Mouse (Mus musculus): ENCODE measurements around the gene Dmwd. TPM values are rescaled to one million over a fixed set of nuclear protein-coding genes. Genes with fewer than 3 reads are reported as not detected.
A peak's percentile ranks its signal among the peaks of the same experiment; 100 is the strongest.
"Not testable (repeated sequence)": the region's sequence is repeated elsewhere in the genome, so short reads cannot be mapped to it uniquely, and the experiment has no call there.

The Dmwd gene
- polyA plus RNA-seq, 1 experiment from 2014 or later: 18.0 TPM

DNA sequence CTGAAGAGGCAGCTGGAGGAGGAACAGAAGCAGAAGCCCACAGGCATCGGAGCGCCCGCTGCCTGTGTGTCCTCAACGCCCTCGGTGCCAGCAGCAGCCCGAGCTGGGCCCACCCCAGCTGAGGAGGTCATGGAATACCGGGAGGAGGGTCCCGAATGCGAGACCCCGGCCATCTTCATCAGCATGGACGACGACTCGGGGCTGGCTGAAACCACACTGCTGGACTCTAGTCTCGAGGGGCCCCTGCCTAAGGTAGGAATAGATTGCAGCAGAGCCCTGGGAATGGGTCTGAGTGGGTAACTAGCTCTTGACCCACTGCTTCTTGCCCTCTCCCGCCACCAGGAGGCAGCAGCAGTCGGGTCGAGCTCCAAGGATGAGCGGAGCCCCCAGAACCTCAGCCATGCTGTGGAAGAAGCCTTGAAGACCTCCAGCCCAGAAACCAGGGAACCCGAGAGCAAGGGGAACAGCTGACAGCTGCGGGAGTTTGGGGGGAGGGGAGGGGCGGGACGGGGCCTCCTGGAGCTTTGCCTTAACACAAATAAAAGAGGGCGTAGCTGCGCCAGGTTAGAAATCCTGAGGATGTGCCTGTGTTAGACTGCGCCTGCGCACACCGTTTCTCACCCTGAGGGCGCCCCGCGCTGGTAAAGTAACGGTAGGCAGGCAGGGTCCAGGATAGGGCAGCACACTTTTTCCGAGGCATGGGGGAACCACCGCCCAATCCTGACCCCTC, 21.8 kb upstream of the Dmwd start, which contains the start of gene Rsph6a:
Rsph6a (plus strand) TSS at position 644 of the 730 bp plus-strand sequence.
- Histone ChIP-seq H3K4me3 (peak within 1 kb of the TSS; percentile 22), H3K36me3 (peaks cover 49% of the 10 kb centered on the region)
- WGBS: 30% methylated on average over 33 of the region's 33 CpGs

DNA sequence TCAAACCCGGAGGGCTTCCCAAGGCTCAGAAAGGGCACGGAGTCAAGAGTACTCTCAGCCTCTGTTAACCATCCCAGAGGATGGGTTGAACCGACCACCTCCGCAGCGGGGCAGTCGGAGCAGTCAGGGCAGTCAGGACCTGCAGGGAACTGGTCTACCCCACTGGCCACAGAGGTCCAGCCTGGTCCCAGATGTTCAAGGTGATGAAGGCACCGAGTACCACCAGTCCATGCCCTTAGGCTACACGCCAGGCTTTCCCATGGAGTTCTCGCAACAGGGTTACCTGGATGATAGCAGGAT, 21.3 kb upstream of the Dmwd start:
- 68% methylated on average over 9 of the region's 9 CpGs for WGBS
- Histone ChIP-seq H3K4me3 (peak overlapping the region; percentile 22), H3K4me1 (peaks cover 12% of the 10 kb centered on the region), H3K9me3 (0 out of 2 replicates have a peak, but pooled peaks cover 3% of the 10 kb centered on the region), H3K27ac (peak overlapping the region; percentile 59; the same call in 1 of the 2 replicates), H3K27me3 (ENCODE audit: insufficient read depth, poor library complexity, severe bottlenecking) (no peaks in the 10 kb centered on the region), H3K36me3 (peaks cover 44% of the 10 kb centered on the region)
- DNase-seq (ENCODE audit: low spot score): no peak

More for the DNA sequence above, 21.8 kb upstream of the Dmwd start, which contains the start of gene Rsph6a:
- Histone ChIP-seq H3K27ac (peak within 1 kb of the TSS; percentile 59), H3K27me3 (ENCODE audit: insufficient read depth, poor library complexity, severe bottlenecking) (no peaks in the 10 kb centered on the region), H3K4me1 (peaks cover 12% of the 10 kb centered on the region), H3K9me3 (0 out of 2 replicates have a peak, but pooled peaks cover 3% of the 10 kb centered on the region)
- DNase-seq (ENCODE audit: low spot score): peak; percentile 83

DNA sequence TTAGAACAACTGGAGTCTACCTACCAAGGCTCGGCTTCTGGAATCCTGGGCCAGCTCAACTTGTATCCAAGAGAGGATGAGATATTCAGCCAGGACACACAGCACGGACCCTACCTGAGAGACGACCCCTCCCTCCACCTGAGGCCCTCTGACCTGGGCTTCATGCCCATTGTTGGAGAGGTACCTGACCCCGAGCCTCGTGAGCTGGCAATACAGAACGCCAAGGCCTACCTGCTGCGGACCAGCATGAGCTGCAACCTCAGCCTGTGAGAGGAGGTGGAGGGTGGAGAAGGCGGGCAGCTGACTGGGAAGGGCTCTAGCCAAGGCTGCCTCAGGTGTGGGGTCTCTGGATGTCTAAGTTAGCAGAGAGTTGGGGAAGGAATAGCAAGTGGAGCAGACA, 20.9 kb upstream of the Dmwd start:
- Histone ChIP-seq H3K4me1 (peaks cover 12% of the 10 kb centered on the region), H3K36me3 (peaks cover 40% of the 10 kb centered on the region), H3K27ac (no peak overlapping the region), H3K9me3 (0 out of 2 replicates have a peak, but pooled peaks cover 3% of the 10 kb centered on the region), H3K27me3 (ENCODE audit: insufficient read depth, poor library complexity, severe bottlenecking) (no peaks in the 10 kb centered on the region), H3K4me3 (no peak overlapping the region)
- 89% methylated on average over 8 of the region's 8 CpGs for WGBS
- no peak for DNase-seq (ENCODE audit: low spot score)

DNA sequence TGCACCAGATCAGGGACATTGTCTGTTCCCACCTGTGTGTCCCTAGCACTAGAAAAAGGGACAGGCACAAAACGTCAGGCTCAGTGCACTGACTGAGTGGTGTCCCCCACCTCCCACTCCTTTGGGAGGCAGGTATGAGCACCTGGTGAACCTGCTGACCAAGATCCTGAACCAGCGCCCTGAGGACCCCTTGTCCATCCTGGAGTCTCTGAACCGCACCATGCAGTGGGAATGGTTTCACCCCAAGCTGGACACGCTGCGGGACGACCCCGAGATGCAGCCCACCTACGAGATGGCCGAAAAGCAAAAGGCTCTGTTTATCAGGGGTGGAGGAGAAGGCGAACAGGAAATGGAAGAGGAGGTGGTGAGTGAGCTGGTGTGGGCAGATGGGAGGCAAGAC, 18.6 kb upstream of the Dmwd start:
- Histone ChIP-seq H3K36me3 (peaks cover 17% of the 10 kb centered on the region), H3K4me1 (peaks cover 12% of the 10 kb centered on the region), H3K27ac (no peak overlapping the region), H3K27me3 (ENCODE audit: insufficient read depth, poor library complexity, severe bottlenecking) (no peaks in the 10 kb centered on the region; the same call in 1 of the 2 replicates), H3K4me3 (no peak overlapping the region), H3K9me3 (0 out of 2 replicates have a peak, but pooled peaks cover 3% of the 10 kb centered on the region)
- DNase-seq (ENCODE audit: low spot score): no peak
- 83% methylated on average over 10 of the region's 10 CpGs for WGBS

DNA sequence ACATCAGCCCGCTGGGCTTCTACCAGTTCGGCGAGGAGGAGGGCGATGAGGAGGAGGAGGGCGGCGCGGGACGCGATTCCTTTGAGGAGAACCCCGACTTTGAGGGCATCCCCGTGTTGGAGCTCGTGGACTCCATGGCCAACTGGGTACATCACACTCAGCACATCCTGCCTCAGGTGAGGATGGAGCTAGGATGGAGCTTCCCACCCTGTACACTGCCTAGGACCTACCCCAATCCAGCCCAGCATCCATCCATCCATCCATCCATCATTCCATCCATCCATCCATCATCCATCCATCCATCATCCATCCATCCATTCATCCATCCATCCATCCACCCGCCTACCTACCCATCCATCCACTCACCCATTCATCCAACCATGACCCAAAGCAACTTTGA, 10.1 kb upstream of the Dmwd start:
- no peaks in the 10 kb centered on the region for H3K36me3 ChIP-seq
- peak overlapping the region; percentile 35 for H3K4me3 ChIP-seq
- H3K27ac ChIP-seq: no peak overlapping the region
- peaks cover 48% of the 10 kb centered on the region for H3K27me3 ChIP-seq (ENCODE audit: insufficient read depth, poor library complexity, severe bottlenecking)
- no peaks in the 10 kb centered on the region for H3K9me3 ChIP-seq
- DNase-seq (ENCODE audit: low spot score): no peak
- WGBS: 52% methylated on average over 13 of the region's 13 CpGs
- peaks cover 6% of the 10 kb centered on the region; the same call in 1 of the 2 replicates for H3K4me1 ChIP-seq

DNA sequence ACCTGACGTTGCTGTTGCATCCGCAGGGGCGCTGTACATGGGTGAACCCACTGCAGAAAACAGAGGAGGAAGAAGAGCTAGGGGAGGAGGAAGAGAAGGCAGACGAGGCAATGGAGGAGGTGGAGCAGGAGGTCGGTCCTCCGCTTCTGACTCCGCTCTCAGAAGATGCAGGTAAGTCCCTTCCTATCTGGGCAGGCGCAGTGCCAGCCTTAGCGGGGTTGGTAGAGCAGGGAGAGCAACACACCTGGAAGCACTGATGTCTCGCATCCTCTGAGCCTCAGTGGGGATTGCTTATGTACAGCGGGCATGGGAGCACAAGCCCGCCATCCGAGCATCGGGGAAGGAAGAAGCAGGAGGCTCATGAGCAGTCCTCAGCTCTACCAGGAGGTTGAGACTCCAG, 9.0 kb upstream of the Dmwd start:
- H3K4me1 ChIP-seq: peaks cover 6% of the 10 kb centered on the region; the same call in 1 of the 2 replicates
- no peaks in the 10 kb centered on the region for H3K9me3 ChIP-seq
- peaks cover 48% of the 10 kb centered on the region for H3K27me3 ChIP-seq (ENCODE audit: insufficient read depth, poor library complexity, severe bottlenecking)
- WGBS: 41% methylated on average over 14 of the region's 14 CpGs
- no peak for DNase-seq (ENCODE audit: low spot score)
- H3K4me3 ChIP-seq: peak overlapping the region; percentile 1; the same call in 1 of the 2 replicates
- no peak overlapping the region for H3K27ac ChIP-seq
- no peaks in the 10 kb centered on the region for H3K36me3 ChIP-seq

DNA sequence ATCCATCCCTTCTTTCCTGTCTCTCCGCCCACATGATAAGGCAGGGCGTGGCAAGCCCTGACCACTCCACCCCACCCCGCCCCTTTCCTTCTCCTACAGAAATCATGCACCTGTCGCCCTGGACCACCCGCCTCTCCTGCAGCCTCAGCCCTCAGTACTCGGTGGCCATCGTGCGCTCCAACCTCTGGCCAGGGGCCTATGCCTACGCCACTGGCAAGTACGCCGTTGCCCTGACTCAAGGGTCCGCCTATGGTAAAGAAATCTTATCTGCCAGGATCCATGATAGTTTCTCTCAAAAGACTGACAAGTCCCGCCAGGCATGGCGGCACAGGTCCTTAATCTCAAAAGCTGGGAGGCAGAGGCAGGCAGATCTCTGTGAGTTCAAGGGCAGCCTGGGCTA, 8.1 kb upstream of the Dmwd start:
- no peaks in the 10 kb centered on the region for H3K36me3 ChIP-seq
- no peak for DNase-seq (ENCODE audit: low spot score)
- no peaks in the 10 kb centered on the region for H3K9me3 ChIP-seq
- H3K27ac ChIP-seq: no peak overlapping the region
- peaks cover 45% of the 10 kb centered on the region for H3K27me3 ChIP-seq (ENCODE audit: insufficient read depth, poor library complexity, severe bottlenecking)
- no peak overlapping the region for H3K4me3 ChIP-seq
- H3K4me1 ChIP-seq: peaks cover 6% of the 10 kb centered on the region; the same call in 1 of the 2 replicates
- 65% methylated on average over 12 of the region's 14 CpGs for WGBS

DNA sequence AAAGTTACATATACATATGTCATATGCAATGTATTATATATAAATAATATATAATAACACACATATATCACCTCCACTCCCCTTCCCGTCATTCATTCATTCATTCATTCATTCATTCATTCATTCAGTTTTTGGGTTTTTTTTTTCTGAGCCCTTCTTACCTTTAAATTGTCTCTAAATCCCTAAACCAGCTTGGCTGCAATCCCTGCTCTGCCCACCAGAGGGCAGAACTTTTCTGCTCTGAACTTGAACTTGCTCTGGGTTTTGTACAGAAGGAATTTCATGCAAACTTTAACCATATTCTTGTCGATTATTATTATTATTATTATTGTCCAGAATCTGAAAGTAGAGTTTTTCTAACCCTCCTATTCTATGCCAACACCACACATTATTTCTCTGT, 7.3 kb upstream of the Dmwd start:
- no peaks in the 10 kb centered on the region for H3K36me3 ChIP-seq
- H3K4me3 ChIP-seq: no peak overlapping the region
- DNase-seq (ENCODE audit: low spot score): no peak
- H3K27me3 ChIP-seq (ENCODE audit: insufficient read depth, poor library complexity, severe bottlenecking): peaks cover 42% of the 10 kb centered on the region
- no peak overlapping the region for H3K27ac ChIP-seq
- H3K9me3 ChIP-seq: no peaks in the 10 kb centered on the region
- WGBS: 9% methylated on average over 2 of the region's 2 CpGs
- peaks cover 6% of the 10 kb centered on the region; the same call in 1 of the 2 replicates for H3K4me1 ChIP-seq

DNA sequence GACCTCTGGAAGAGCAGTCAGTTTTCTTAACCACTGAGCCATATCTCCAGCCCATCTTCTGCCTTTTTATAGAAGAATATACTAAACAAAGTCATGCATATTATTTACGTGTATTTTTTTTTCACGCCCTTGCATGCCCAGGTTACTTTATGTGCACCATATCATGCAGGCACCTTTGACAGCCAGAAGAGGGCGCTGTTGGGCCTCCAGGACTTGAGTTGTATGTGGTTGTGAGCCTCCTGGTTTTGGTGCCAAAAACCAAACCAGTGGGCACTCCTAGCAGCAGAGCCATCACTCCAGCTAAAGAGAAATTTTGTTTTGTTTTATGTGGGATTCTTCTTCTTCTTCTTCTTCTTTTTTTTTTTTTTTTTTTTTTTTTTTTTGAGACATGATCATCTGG, 6.5 kb upstream of the Dmwd start:
- no peak for DNase-seq (ENCODE audit: low spot score)
- Histone ChIP-seq H3K27me3 (ENCODE audit: insufficient read depth, poor library complexity, severe bottlenecking) (peaks cover 35% of the 10 kb centered on the region), H3K4me3 (no peak overlapping the region), H3K27ac (no peak overlapping the region), H3K4me1 (peaks cover 6% of the 10 kb centered on the region; the same call in 1 of the 2 replicates), H3K9me3 (no peaks in the 10 kb centered on the region), H3K36me3 (no peaks in the 10 kb centered on the region)
- WGBS: 46% methylated on average over 3 of the region's 3 CpGs

DNA sequence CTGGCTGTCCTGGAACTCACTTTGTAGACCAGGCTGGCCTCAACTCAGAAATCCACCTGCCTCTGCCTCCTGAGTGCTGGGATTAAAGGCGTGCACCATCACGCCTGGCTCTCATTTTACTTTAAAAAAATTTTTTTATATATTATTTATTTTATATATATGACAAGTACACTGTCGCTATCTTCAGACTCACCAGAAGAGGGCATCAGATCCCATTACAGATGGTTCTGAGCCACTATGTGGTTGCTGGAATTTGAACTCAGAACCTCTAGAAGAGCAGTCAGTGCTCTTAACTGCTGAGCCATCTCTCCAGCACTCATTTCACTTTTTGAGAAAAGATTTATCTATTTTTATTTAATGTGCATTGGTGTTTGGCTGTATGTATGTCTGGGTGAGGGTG, 5.0 kb upstream of the Dmwd start:
- 48% methylated on average over 3 of the region's 3 CpGs for WGBS
- not testable (repeated sequence) for H3K4me1 ChIP-seq; H3K9me3 ChIP-seq; H3K36me3 ChIP-seq; H3K27ac ChIP-seq; H3K4me3 ChIP-seq; DNase-seq (ENCODE audit: low spot score)
- H3K27me3 ChIP-seq (ENCODE audit: insufficient read depth, poor library complexity, severe bottlenecking): peaks cover 20% of the 10 kb centered on the region

DNA sequence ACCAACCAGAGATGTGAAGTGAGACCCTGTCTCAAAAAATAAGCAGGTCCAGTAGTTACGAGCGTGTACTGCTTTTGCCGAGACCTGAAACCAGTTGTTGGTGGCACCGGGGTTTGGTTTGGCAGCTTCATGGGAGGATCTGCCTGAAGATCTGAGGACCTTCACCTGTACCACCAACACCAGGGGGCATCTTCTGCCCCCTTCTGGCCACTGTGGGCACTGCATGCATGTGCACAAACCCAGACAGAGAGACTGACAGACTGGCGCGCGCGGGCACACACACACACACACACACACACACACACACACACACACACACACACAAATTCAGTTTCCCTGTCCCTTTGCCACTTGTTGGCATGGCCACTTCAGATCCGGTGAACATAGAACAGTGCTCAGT, 2.5 kb upstream of the Dmwd start:
- H3K27ac ChIP-seq: no peak overlapping the region
- H3K4me3 ChIP-seq: no peak overlapping the region
- peaks cover 21% of the 10 kb centered on the region for H3K4me1 ChIP-seq
- no peaks in the 10 kb centered on the region for H3K27me3 ChIP-seq (ENCODE audit: insufficient read depth, poor library complexity, severe bottlenecking)
- H3K36me3 ChIP-seq: peaks cover 10% of the 10 kb centered on the region
- WGBS: 72% methylated on average over 9 of the region's 9 CpGs
- DNase-seq (ENCODE audit: low spot score): no peak
- no peaks in the 10 kb centered on the region for H3K9me3 ChIP-seq

DNA sequence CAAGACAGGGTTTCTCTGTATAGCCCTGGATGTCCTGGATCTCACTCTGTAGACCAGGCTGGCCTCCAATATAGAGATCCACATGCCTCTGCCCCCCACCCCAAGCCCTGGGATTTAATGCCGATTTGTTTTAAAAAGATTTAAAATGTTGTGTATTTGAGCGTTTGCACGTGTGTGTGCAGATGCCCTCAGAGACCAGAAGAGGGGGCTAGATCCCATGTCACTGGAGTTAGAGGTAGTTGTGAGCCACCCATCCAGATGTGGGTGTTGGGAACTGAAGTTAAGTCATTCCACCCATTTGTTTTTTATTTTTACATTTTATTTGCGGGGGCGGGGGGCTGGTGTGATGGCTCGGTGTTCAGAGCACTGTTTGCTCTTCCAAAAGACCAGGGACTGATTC, 1.5 kb upstream of the Dmwd start:
- Histone ChIP-seq H3K9me3 (no peaks in the 10 kb centered on the region), H3K36me3 (peaks cover 19% of the 10 kb centered on the region), H3K27me3 (ENCODE audit: insufficient read depth, poor library complexity, severe bottlenecking) (no peaks in the 10 kb centered on the region), H3K4me3 (no peak overlapping the region), H3K27ac (no peak overlapping the region), H3K4me1 (peaks cover 28% of the 10 kb centered on the region)
- WGBS: 89% methylated on average over 6 of the region's 6 CpGs
- no peak for DNase-seq (ENCODE audit: low spot score)

DNA sequence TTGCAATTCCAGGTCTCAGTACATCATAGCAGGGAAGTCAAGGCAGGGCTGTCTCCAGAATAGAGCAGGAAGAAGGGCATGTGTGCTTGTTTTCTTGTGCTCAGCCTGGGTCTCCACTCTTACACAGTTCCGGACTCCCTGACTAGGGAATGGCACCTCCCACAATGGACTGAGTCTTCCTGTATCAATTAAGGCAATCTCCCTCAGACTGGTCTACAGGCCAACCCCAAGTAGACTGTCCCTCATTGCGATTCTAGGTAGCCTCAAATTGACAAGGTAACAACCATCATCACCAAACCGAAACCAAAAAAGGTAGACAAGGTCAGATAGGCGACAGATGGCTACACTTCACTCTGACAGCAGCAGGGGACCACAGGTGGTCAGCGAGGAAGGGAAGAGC, 796 bp upstream of the Dmwd start:
- whole genome bisulfite sequencing: 53% methylated on average over 5 of the region's 5 CpGs
- no peak for DNase-seq (ENCODE audit: low spot score)
- H3K27ac ChIP-seq: no peak overlapping the region
- peaks cover 33% of the 10 kb centered on the region for H3K4me1 ChIP-seq
- no peaks in the 10 kb centered on the region for H3K27me3 ChIP-seq (ENCODE audit: insufficient read depth, poor library complexity, severe bottlenecking)
- peaks cover 27% of the 10 kb centered on the region for H3K36me3 ChIP-seq
- H3K9me3 ChIP-seq: no peaks in the 10 kb centered on the region
- H3K4me3 ChIP-seq: peak overlapping the region; percentile 83

Measured in heart, embryonic 10.5 days (tissue).